Mouse (Mus musculus) central nervous system, embryonic 14 days (tissue): ENCODE measurements around the gene Edn3. TPM values are rescaled to one million over a fixed set of nuclear protein-coding genes. Genes with fewer than 3 reads are reported as not detected.

Source experiments
- polyA plus RNA-seq: library from polyadenylated mRNA; depleted of rRNA; stranded (reverse); fragments of >200 nt; gene quantifications from 2 replicates; pipeline ENCODE4 v1.2.3, GENCODE M21; 2012; rRNA removed

Edn3 gene
- 3.3 and 5.3 TPM in 2 replicates for polyA plus RNA-seq

DNA sequence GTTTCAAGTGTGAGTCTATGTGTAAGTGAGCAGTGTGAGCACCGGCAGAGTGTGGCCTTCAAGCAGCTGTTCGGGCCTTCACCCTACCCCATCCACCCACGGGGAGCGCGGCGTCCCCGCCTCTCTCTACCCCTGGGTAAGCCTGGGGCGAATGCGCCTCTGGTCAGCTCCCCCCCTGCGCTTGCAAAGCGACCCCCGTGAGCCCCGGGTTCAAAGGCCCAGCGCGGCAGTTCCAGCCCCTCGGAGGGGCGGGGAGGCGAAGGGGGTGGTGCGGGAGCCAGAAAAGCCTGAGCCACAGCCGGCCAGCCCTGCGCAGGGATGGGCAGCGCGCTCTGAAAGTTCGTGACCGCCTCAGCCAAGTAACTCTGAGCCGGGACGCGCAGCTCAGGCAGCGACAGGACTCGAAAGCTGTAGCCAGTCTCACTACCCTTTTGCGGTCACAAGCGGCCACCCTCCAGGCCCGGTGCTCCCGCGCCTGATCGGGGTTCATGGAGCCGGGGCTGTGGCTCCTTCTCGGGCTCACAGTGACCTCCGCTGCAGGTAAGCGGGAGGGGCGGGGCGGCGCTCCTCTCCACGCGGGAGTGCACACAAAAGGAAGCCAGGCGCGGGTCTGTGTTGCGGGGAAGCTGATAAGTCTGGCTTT, at the start of gene Edn3:
Edn3 (plus strand) TSS at position 141 of the 643 bp plus-strand sequence.

Other genes starting within 250 kb of the Edn3 start
- gene Zfp831, start 117.1 kb upstream of the Edn3 start, polyA plus RNA-seq: under 0.01 and 0.04 TPM in 2 replicates
- 0.09 TPM in 1 of 2 replicates, not detected in the other for gene Gm14444, start 249.6 kb downstream of the Edn3 start, polyA plus RNA-seq